In genomic region chr8:61317535-61318136, GRCm38 (mm10) we compare ENCODE assay signal across 11 mouse cellular contexts.
A peak's percentile ranks its signal among the peaks of the same experiment; 100 is the strongest.
DNase-seq lines count a peak whose midpoint lies in the region; ATAC-seq lines count a peak whose summit lies in the region.
"Had no signal": no experiment of that assay in that cellular context is flagged by ENCODE, and none has a peak within 500 bp of the region (broad histone marks: within the 10 kb centered on the region; RNA-seq: fewer than 3 reads in every experiment).

No protein-coding gene starts in this region.

- peaks cover 31% of the 10 kb centered on the region for H3K4me1 ChIP-seq in kidney, embryonic 14.5 days (ENCODE audit: control insufficient read depth, insufficient read depth, low read length)
- peaks cover 32% of the 10 kb centered on the region for H3K4me1 ChIP-seq in forebrain, embryonic 12.5 days
- H3K4me1 ChIP-seq in forebrain, embryonic 16.5 days (replicated peaks; ENCODE audit: control insufficient read depth, insufficient read depth, low read length): peaks cover 5% of the 10 kb centered on the region
- H3K4me1 ChIP-seq in midbrain, embryonic 12.5 days: peaks cover 5% of the 10 kb centered on the region; the same call in 1 of the 2 replicates

- no peaks in the 10 kb centered on the region for H3K36me3 ChIP-seq in kidney, embryonic 14.5 days (ENCODE audit: control insufficient read depth, insufficient read depth, low read length)
- H3K36me3 ChIP-seq in forebrain, embryonic 12.5 days (replicated peaks): no peaks in the 10 kb centered on the region
- no peaks in the 10 kb centered on the region for H3K36me3 ChIP-seq in forebrain, embryonic 16.5 days (ENCODE audit: control insufficient read depth, insufficient read depth)
- H3K36me3 ChIP-seq in midbrain, embryonic 12.5 days: no peaks in the 10 kb centered on the region
- H3K36me3 ChIP-seq: limb, embryonic 13.5 days had no signal

- no peaks in the 10 kb centered on the region for H3K27me3 ChIP-seq in kidney, embryonic 14.5 days (ENCODE audit: control insufficient read depth, insufficient read depth, low read length)
- H3K27me3 ChIP-seq in forebrain, embryonic 12.5 days: no peaks in the 10 kb centered on the region
- no peaks in the 10 kb centered on the region for H3K27me3 ChIP-seq in forebrain, embryonic 16.5 days (replicated peaks; ENCODE audit: control insufficient read depth, insufficient read depth, low read length)
- H3K27me3 ChIP-seq in midbrain, embryonic 12.5 days: no peaks in the 10 kb centered on the region
- H3K27me3 ChIP-seq: limb, embryonic 13.5 days had no signal

- DNase-seq in kidney, postnatal 36 days: no peak
- DNase-seq in cerebellum, postnatal 4 days (ENCODE audit: low spot score in 2 of 2): no peak
- DNase-seq in layer of hippocampus, adult 11-12 months (ENCODE audit: low spot score): no peak
- DNase-seq in thymus, postnatal 4 days: no peak
- DNase-seq: adrenal gland, postnatal 10 days; gastrocnemius, postnatal 10 days had no signal

- no peak for ATAC-seq in kidney, embryonic 14.5 days (ENCODE audit: low FRiP score, low TSS enrichment)
- no peak; the same call in 1 of the 2 replicates for ATAC-seq in forebrain, embryonic 12.5 days (ENCODE audit: low FRiP score)
- peak; percentile 56 for ATAC-seq in forebrain, embryonic 16.5 days
- peak; percentile 47 for ATAC-seq in midbrain, embryonic 12.5 days (ENCODE audit: low FRiP score, low read depth)

- H3K4me3 ChIP-seq in kidney, embryonic 14.5 days (ENCODE audit: low read length): no peak overlapping the region
- H3K4me3 ChIP-seq in forebrain, embryonic 12.5 days (replicated peaks): no peak overlapping the region
- no peak overlapping the region for H3K4me3 ChIP-seq in forebrain, embryonic 16.5 days (replicated peaks; ENCODE audit: low read length)
- no peak overlapping the region for H3K4me3 ChIP-seq in midbrain, embryonic 12.5 days
- H3K4me3 ChIP-seq: limb, embryonic 13.5 days had no signal

- H3K27ac ChIP-seq in kidney, embryonic 14.5 days (ENCODE audit: low read depth, low read length): peak overlapping the region; percentile 52; the same call in 1 of the 2 replicates
- H3K27ac ChIP-seq in forebrain, embryonic 12.5 days: peak overlapping the region; percentile 60
- peak overlapping the region; percentile 8; the same call in 1 of the 2 replicates for H3K27ac ChIP-seq in forebrain, embryonic 16.5 days (ENCODE audit: low read length)
- H3K27ac ChIP-seq in midbrain, embryonic 12.5 days (replicated peaks): 0 out of 2 replicates have a peak overlapping the region, but pooled peaks have one; percentile 22
- H3K27ac ChIP-seq: limb, embryonic 13.5 days had no signal

- H3K4me2 ChIP-seq in kidney, embryonic 14.5 days (replicated peaks; ENCODE audit: low read depth, low read length): no peak overlapping the region
- no peak overlapping the region for H3K4me2 ChIP-seq in forebrain, embryonic 12.5 days
- no peak overlapping the region for H3K4me2 ChIP-seq in forebrain, embryonic 16.5 days (ENCODE audit: low read length)
- no peak overlapping the region for H3K4me2 ChIP-seq in midbrain, embryonic 12.5 days (replicated peaks)
- H3K4me2 ChIP-seq: limb, embryonic 13.5 days had no signal

- no peak overlapping the region for H3K9ac ChIP-seq in kidney, embryonic 14.5 days (ENCODE audit: low read depth, low read length)
- H3K9ac ChIP-seq in forebrain, embryonic 12.5 days: no peak overlapping the region
- no peak overlapping the region for H3K9ac ChIP-seq in forebrain, embryonic 16.5 days (replicated peaks; ENCODE audit: low read depth, low read length)
- H3K9ac ChIP-seq in midbrain, embryonic 12.5 days (replicated peaks): no peak overlapping the region
- H3K9ac ChIP-seq: limb, embryonic 13.5 days had no signal

- peaks cover 4% of the 10 kb centered on the region; the same call in 1 of the 2 replicates for H3K9me3 ChIP-seq in kidney, embryonic 14.5 days (ENCODE audit: control insufficient read depth, low read length)
- H3K9me3 ChIP-seq in forebrain, embryonic 12.5 days: no peaks in the 10 kb centered on the region
- H3K9me3 ChIP-seq in forebrain, embryonic 16.5 days (ENCODE audit: control insufficient read depth, low read length): no peaks in the 10 kb centered on the region
- H3K9me3 ChIP-seq in midbrain, embryonic 12.5 days: no peaks in the 10 kb centered on the region

- 91% methylated on average over 6 of the region's 6 CpGs for WGBS in kidney, embryonic 14.5 days
- WGBS in forebrain, embryonic 12.5 days: 64% methylated on average over 6 of the region's 6 CpGs
- WGBS in forebrain, embryonic 16.5 days: 43% methylated on average over 6 of the region's 6 CpGs
- WGBS in midbrain, embryonic 12.5 days: 57% methylated on average over 6 of the region's 6 CpGs

Comparison
In these comparisons a context has a peak if more than half of its experiments do, and no peak if none do; other contexts are left out.
1. ATAC-seq: peak in forebrain, embryonic 16.5 days (single experiment) and midbrain, embryonic 12.5 days (single experiment); none in kidney, embryonic 14.5 days (single experiment) and forebrain, embryonic 12.5 days (single experiment).
2. H3K27ac ChIP-seq: peak in every context shown above with its lines; median percentile 60 in forebrain, embryonic 12.5 days; 52 in kidney, embryonic 14.5 days; 22 in midbrain, embryonic 12.5 days; 8 in forebrain, embryonic 16.5 days.